Mouse (Mus musculus): ENCODE results near the gene Sh2b1.

GRCm38 (mm10) chr7:126461626-126462025 is 13.6 kb downstream of the Sh2b1 start:
- no peak for TF ChIP-seq CTCF (IDR thresholded peaks at IDR 0.05; ENCODE audit: low read depth, low read length)
- TF ChIP-seq GATA2 (IDR thresholded peaks at IDR 0.05; ENCODE audit: borderline replicate concordance, low read depth, low read length) = no peak
- TF ChIP-seq GATA1 (IDR thresholded peaks at IDR 0.05; ENCODE audit: borderline replicate concordance, low read length) = no peak
- TF ChIP-seq POLR2AphosphoS5 (IDR thresholded peaks at IDR 0.05; ENCODE audit: insufficient replicate concordance, low read depth, low read length) = no peak
